Mouse (Mus musculus) heart, postnatal 0 days (tissue): ENCODE results near the gene Pde4dip. TPM values are rescaled to one million over a fixed set of nuclear protein-coding genes. Genes with fewer than 3 reads are reported as not detected.

Experiments used
- ATAC-seq: fragments of 200-750 bp; cut with Nextera tagmentation; 2 replicates; pipeline ENCODE4 v1.8.0; 2017; ENCODE audit warnings: low read depth, moderate number of reproducible peaks, moderate library complexity; ENCODE audit not compliant: insufficient read depth
- DNase-seq: peaks from one replicate; pipeline ENCODE4 v3.0.0-alpha.2; 2016; ENCODE audit warnings: low spot score
- H3K27ac ChIP-seq: fragments of 300-500 bp; sonication (generic); 2 replicates; pipeline ENCODE4 v1.5.1; 2014; ENCODE audit warnings: low read depth, mild to moderate bottlenecking
- H3K27me3 ChIP-seq: fragments of 300-500 bp; sonication (generic); 2 replicates; pipeline ENCODE4 v1.6.1; 2014; ENCODE audit warnings: low read length, mixed read lengths; ENCODE audit not compliant: control insufficient read depth, insufficient read depth
- H3K36me3 ChIP-seq: fragments of 300-500 bp; sonication (generic); replicated peaks from 2 replicates; pipeline ENCODE4 v1.6.1; 2014; ENCODE audit warnings: low read length, mixed read lengths; ENCODE audit not compliant: control insufficient read depth, insufficient read depth
- H3K4me1 ChIP-seq: fragments of 300-500 bp; sonication (generic); 2 replicates; pipeline ENCODE4 v1.6.1; 2014; ENCODE audit warnings: antibody characterized with exemption; ENCODE audit not compliant: control insufficient read depth, insufficient read depth
- H3K4me2 ChIP-seq: fragments of 300-500 bp; sonication (generic); 2 replicates; pipeline ENCODE4 v1.6.1; 2014; ENCODE audit warnings: low read depth, mild to moderate bottlenecking, low read length, moderate library complexity
- H3K4me3 ChIP-seq: fragments of 300-500 bp; sonication (generic); 2 replicates; pipeline ENCODE4 v1.5.1; 2014; ENCODE audit warnings: low read depth, low read length
- H3K9ac ChIP-seq: fragments of 300-500 bp; sonication (generic); replicated peaks from 2 replicates; pipeline ENCODE4 v1.6.1; 2014; ENCODE audit warnings: low read depth, low read length, mixed read lengths
- H3K9me3 ChIP-seq: fragments of 300-500 bp; sonication (generic); replicated peaks from 2 replicates; pipeline ENCODE4 v1.6.1; 2016; ENCODE audit warnings: low read length; ENCODE audit not compliant: control insufficient read depth
- CTCF ChIP-seq: IDR thresholded peaks from 2 replicates; pipeline ENCODE4 v1.5.1; 2016; ENCODE audit warnings: antibody characterized with exemption, control low read depth, low read depth
- EP300 ChIP-seq: IDR thresholded peaks from 2 replicates; pipeline ENCODE4 v1.6.1; 2016; ENCODE audit warnings: antibody characterized with exemption, low read depth
- WGBS: fragments of 180-500 bp; shearing (Covaris S2); extraction: QIAGEN DNeasy Blood & Tissue Kit; methylation state at CpG from one replicate; pipeline ENCODE4 v1.1.7; 2014; 5-methylcytosine and 5-hydroxymethylcytosine counted together
- polyA plus RNA-seq: library from polyadenylated mRNA; unstranded; fragments of >200 nt; fragmentation: Nextera tagmentation; extraction: Ambion mirVana; gene quantifications from 2 replicates; pipeline ENCODE4 v1.2.1, GENCODE M21; 2015
- total RNA-seq: library from RNA; depleted of rRNA; stranded (reverse); fragments of >200 nt; gene quantifications from 2 replicates; pipeline ENCODE4 v1.2.3, GENCODE M21; 2014; ENCODE audit warnings: low replicate concordance

Pde4dip gene
- total and polyA plus RNA-seq, 2 experiments from 2014 or later = 126 to 498 TPM

DNA sequence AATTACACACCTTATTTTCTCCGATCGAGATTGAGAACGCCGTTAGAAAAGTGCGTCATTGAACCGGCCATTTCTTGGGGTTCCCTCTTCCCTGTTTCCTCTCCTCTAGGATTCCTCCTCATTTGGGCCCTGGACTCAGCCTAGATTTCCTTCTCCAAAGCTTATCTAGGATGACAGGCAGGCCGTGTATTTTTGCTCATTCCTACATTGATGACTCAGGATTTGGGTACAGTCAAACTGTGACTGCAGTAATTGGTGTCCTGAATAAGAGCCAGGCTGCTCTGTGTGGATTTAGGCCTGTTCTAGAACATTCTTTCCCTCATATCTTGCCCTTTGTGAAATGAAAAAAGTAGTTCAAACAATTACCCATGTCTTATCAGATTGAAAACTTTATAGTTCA, 228.8 kb downstream of the Pde4dip start:
- DNase-seq = no peak
- ATAC-seq = no peak
- TF ChIP-seq CTCF = no peak
- TF ChIP-seq EP300 = no peak
- Histone ChIP-seq H3K4me2 (peak overlapping the region; percentile 13; the same call in 1 of the 2 replicates), H3K9ac (no peak overlapping the region), H3K9me3 (no peaks in the 10 kb centered on the region; the same call in 1 of the 2 replicates), H3K27ac (no peak overlapping the region), H3K4me3 (no peak overlapping the region; the same call in 1 of the 2 replicates), H3K36me3 (peaks cover 26% of the 10 kb centered on the region), H3K27me3 (no peaks in the 10 kb centered on the region), H3K4me1 (peaks cover 13% of the 10 kb centered on the region)
- 78% methylated on average over 7 of the region's 7 CpGs for WGBS

DNA sequence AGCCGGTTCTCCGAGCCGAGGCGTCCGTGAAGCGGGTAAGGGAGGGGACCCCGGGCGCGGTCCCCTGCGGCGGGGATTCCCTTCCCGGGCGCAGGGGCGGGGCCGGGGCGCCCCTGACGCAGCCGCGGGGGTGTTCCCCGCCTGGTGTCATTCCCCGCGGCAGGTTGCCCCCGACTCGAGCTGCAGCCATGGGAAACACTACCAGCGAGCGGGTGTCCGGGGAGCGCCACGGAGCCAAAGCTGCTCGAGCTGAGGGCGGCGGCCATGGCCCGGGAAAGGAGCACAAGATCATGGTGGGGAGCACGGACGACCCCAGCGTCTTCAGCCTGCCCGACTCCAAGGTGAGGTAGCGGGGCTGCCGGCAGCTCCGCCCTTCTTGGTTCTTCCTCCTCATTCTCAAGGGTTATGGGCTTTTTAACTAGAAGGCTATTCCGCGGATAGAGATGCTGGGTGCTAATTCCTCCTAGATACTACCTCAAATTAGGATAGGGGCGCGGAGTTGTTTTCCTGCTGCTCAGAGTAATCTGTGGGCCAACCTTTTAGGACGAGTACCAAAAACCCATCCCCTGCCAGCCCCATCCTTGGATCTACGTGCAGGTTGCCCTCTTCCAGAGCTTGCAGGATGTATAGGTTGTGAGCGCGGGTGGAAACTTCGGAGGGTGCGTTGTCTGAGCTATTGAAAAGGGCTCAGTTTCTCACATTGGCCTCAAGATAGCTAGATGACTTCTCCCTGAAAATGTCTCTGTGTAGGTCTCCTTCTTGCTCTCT, 229.9 kb downstream of the Pde4dip start:
- Histone ChIP-seq H3K27ac (peak overlapping the region; percentile 60), H3K9me3 (no peaks in the 10 kb centered on the region; the same call in 1 of the 2 replicates), H3K4me3 (peak overlapping the region; percentile 66), H3K27me3 (no peaks in the 10 kb centered on the region), H3K9ac (peak overlapping the region; percentile 72), H3K36me3 (peaks cover 15% of the 10 kb centered on the region), H3K4me1 (peaks cover 13% of the 10 kb centered on the region), H3K4me2 (peak overlapping the region; percentile 88)
- ATAC-seq (peak; percentile 66), DNase-seq (no peak)
- no peak for TF ChIP-seq EP300
- no peak for TF ChIP-seq CTCF
- under 1% methylated on average over 49 of the region's 50 CpGs for WGBS

DNA sequence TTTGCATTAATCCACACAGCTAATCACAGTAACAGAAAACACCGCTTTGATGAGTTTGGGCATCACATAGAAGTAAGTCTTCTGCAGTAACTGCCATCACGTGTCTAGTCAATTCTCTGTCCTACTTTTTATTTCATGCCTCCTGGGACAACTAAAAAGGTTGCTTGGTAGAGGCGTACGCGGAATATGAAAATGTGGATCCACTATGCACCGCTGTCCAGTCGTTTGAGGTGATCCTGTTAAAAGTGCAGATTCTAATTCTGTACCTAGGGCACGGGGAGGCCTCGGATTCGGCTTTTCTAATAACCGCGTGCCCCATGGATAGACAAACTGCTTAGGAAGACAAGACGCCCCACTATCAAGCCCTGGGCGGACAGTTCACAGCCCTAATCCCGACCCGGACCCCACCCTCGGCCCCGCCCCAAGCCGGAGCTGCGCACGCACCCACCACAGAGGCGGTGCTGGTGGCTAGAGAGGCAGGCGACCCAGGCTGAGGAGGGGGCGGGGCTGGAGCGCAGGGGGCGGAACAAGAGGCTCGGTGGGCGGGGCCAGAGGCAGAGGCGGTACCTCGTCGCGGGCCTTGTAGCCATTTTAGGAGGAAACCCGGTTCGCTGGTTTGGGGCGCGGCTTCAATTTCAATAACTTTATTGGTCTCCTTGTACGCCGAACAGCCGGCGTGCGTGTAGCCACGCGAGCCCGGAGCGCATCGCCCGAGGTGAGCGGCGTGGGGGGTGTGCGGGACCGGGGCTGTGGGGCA, 230.7 kb downstream of the Pde4dip start, which contains the start of gene Prkab2:
TSS of gene Prkab2 (plus strand) at position 539 of the 757 bp plus-strand sequence.
- ATAC-seq (peak; percentile 97), DNase-seq (peak; percentile 98)
- no peaks in the 10 kb centered on the region for H3K27me3 ChIP-seq
- 0 out of 2 replicates have a peak, but pooled peaks cover 8% of the 10 kb centered on the region for H3K36me3 ChIP-seq
- H3K9ac ChIP-seq = peak within 1 kb of the TSS; percentile 72
- peak within 1 kb of the TSS; percentile 88 for H3K4me2 ChIP-seq
- H3K9me3 ChIP-seq = no peaks in the 10 kb centered on the region; the same call in 1 of the 2 replicates
- WGBS = 3% methylated on average over 51 of the region's 51 CpGs
- peak within 1 kb of the TSS; percentile 66 for H3K4me3 ChIP-seq
- peak within 1 kb of the TSS; percentile 60 for H3K27ac ChIP-seq
- peaks cover 13% of the 10 kb centered on the region for H3K4me1 ChIP-seq
- TF ChIP-seq EP300 (peak; percentile 76; the same call in 1 of the 2 replicates), CTCF (no peak)

DNA sequence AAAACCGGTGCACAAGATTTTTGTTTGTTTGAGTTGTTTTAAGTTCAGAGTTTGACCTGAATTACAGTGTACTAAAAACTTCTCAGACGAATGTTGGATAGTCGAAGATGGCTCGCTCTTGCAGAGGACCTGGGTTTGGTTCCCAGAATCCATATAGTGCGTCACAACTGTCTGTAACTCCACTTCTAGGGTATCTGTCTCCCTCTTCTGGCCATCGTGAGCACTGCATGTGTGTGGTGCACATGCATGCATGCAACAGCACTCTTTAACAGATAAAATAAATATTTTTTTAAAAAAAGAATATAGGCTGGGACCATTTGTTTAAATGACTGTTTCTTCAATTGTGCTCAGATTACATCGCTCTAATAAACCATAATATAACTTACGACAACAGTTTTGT, 233.6 kb downstream of the Pde4dip start:
- Histone ChIP-seq H3K4me1 (peaks cover 27% of the 10 kb centered on the region), H3K9ac (no peak overlapping the region), H3K9me3 (no peaks in the 10 kb centered on the region; the same call in 1 of the 2 replicates), H3K27me3 (no peaks in the 10 kb centered on the region), H3K4me3 (no peak overlapping the region), H3K27ac (no peak overlapping the region), H3K4me2 (no peak overlapping the region), H3K36me3 (no peaks in the 10 kb centered on the region)
- 84% methylated on average over 8 of the region's 8 CpGs for WGBS
- TF ChIP-seq CTCF (peak; percentile 44), EP300 (no peak)
- ATAC-seq (no peak), DNase-seq (no peak)

DNA sequence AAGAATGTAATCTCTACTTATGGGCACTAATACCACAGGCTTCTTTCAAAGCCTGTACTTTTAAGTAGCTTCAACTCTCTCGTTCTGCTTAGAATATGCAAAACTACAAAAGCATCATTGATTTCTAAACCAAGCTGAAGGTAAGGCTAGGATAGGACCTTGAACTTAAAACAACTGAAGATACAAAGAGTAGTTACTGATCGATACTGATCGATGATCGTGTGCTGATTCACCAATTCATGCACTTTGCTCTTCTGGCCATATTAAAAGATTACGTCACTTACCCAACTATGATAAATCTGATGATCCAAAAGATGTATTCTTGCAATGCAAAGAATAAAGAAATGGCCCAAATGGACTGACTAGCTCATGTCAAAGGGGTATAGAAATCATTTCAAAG, 234.7 kb downstream of the Pde4dip start:
- ATAC-seq (no peak), DNase-seq (no peak)
- no peak overlapping the region for H3K9ac ChIP-seq
- no peak overlapping the region for H3K4me3 ChIP-seq
- peaks cover 24% of the 10 kb centered on the region for H3K4me1 ChIP-seq
- no peaks in the 10 kb centered on the region for H3K27me3 ChIP-seq
- no peak for TF ChIP-seq CTCF
- TF ChIP-seq EP300 = no peak
- no peak overlapping the region for H3K4me2 ChIP-seq
- no peaks in the 10 kb centered on the region for H3K36me3 ChIP-seq
- WGBS = 87% methylated on average over 5 of the region's 5 CpGs
- no peak overlapping the region for H3K27ac ChIP-seq
- no peaks in the 10 kb centered on the region; the same call in 1 of the 2 replicates for H3K9me3 ChIP-seq
